Mouse (Mus musculus): ENCODE results near the gene Arid1b. TPM values are rescaled to one million over a fixed set of nuclear protein-coding genes. Genes with fewer than 3 reads are reported as not detected.

Arid1b gene
- total and polyA plus RNA-seq, 3 experiments: 11.6 to 49.1 (median 32.4) TPM

- H3K9me3 ChIP-seq (replicated peaks): no peaks in the 10 kb centered on the region
- ATAC-seq (ENCODE audit: extremely low read depth, insufficient number of reproducible peaks, low FRiP score, poor library complexity, severe bottlenecking) (no peak), DNase-seq (ENCODE audit: low spot score) (no peak)
- peaks cover 70% of the 10 kb centered on the region for H3K36me3 ChIP-seq (replicated peaks)
- H3K4me1 ChIP-seq (ENCODE audit: insufficient read depth, low read depth, low read length): no peaks in the 10 kb centered on the region
- no peak overlapping the region for H3K4me3 ChIP-seq (ENCODE audit: low read depth, low read length)
- H3K27me3 ChIP-seq (ENCODE audit: insufficient read depth, low read length): no peaks in the 10 kb centered on the region
- TF ChIP-seq POLR2AphosphoS5 (IDR thresholded peaks at IDR 0.05; ENCODE audit: insufficient replicate concordance, low read depth, low read length) (no peak), CTCF (IDR thresholded peaks at IDR 0.05; ENCODE audit: low read depth, low read length) (no peak), TAL1 (conservative IDR thresholded peaks at IDR 0.05; ENCODE audit: low read depth, low read length) (no peak), GATA2 (IDR thresholded peaks at IDR 0.05; ENCODE audit: borderline replicate concordance, low read depth, low read length) (no peak), GATA1 (IDR thresholded peaks at IDR 0.05; ENCODE audit: borderline replicate concordance, low read length) (no peak)
These were observed 299.8 kb downstream of the Arid1b start for GRCm38 (mm10) chr17:5293653-5294584.

GRCm38 (mm10) chr17:5295086-5295947 is 301.2 kb downstream of the Arid1b start:
- DNase-seq (ENCODE audit: low spot score): no peak
- TF ChIP-seq TAL1 (conservative IDR thresholded peaks at IDR 0.05; ENCODE audit: low read depth, low read length): no peak
- TF ChIP-seq GATA2 (IDR thresholded peaks at IDR 0.05; ENCODE audit: borderline replicate concordance, low read depth, low read length): no peak
- no peak for TF ChIP-seq GATA1 (IDR thresholded peaks at IDR 0.05; ENCODE audit: borderline replicate concordance, low read length)
- TF ChIP-seq CTCF (IDR thresholded peaks at IDR 0.05; ENCODE audit: low read depth, low read length): no peak
- TF ChIP-seq POLR2AphosphoS5 (IDR thresholded peaks at IDR 0.05; ENCODE audit: insufficient replicate concordance, low read depth, low read length): no peak
- no peak for ATAC-seq (ENCODE audit: extremely low read depth, insufficient number of reproducible peaks, low FRiP score, poor library complexity, severe bottlenecking)
- no peak overlapping the region for H3K4me3 ChIP-seq (ENCODE audit: low read depth, low read length)
- no peaks in the 10 kb centered on the region for H3K27me3 ChIP-seq (ENCODE audit: insufficient read depth, low read length)
- H3K4me1 ChIP-seq (ENCODE audit: insufficient read depth, low read depth, low read length): no peaks in the 10 kb centered on the region
- H3K9me3 ChIP-seq (replicated peaks): no peaks in the 10 kb centered on the region
- peaks cover 72% of the 10 kb centered on the region for H3K36me3 ChIP-seq (replicated peaks)

GRCm38 (mm10) chr17:5295948-5296262 is 301.8 kb downstream of the Arid1b start:
- ATAC-seq (ENCODE audit: extremely low read depth, insufficient number of reproducible peaks, low FRiP score, poor library complexity, severe bottlenecking): no peak
- H3K4me1 ChIP-seq (ENCODE audit: insufficient read depth, low read depth, low read length): no peaks in the 10 kb centered on the region
- no peak overlapping the region for H3K4me3 ChIP-seq (ENCODE audit: low read depth, low read length)

GRCm38 (mm10) chr17:5297491-5297890 is 303.4 kb downstream of the Arid1b start:
- peaks cover 75% of the 10 kb centered on the region for H3K36me3 ChIP-seq (replicated peaks)
- no peak overlapping the region for H3K4me3 ChIP-seq (ENCODE audit: low read depth, low read length)
- H3K27me3 ChIP-seq (ENCODE audit: insufficient read depth, low read length): no peaks in the 10 kb centered on the region
- ATAC-seq (ENCODE audit: extremely low read depth, insufficient number of reproducible peaks, low FRiP score, poor library complexity, severe bottlenecking) (no peak), DNase-seq (ENCODE audit: low spot score) (no peak)
- H3K4me1 ChIP-seq (ENCODE audit: insufficient read depth, low read depth, low read length): no peaks in the 10 kb centered on the region
- no peaks in the 10 kb centered on the region for H3K9me3 ChIP-seq (replicated peaks)
- no peak for TF ChIP-seq TAL1 (conservative IDR thresholded peaks at IDR 0.05; ENCODE audit: low read depth, low read length)
- no peak for TF ChIP-seq CTCF (IDR thresholded peaks at IDR 0.05; ENCODE audit: low read depth, low read length)
- TF ChIP-seq GATA2 (IDR thresholded peaks at IDR 0.05; ENCODE audit: borderline replicate concordance, low read depth, low read length): no peak
- TF ChIP-seq POLR2AphosphoS5 (IDR thresholded peaks at IDR 0.05; ENCODE audit: insufficient replicate concordance, low read depth, low read length): no peak
- TF ChIP-seq GATA1 (IDR thresholded peaks at IDR 0.05; ENCODE audit: borderline replicate concordance, low read length): no peak

More at GRCm38 (mm10) chr17:5295948-5296262, 301.8 kb downstream of the Arid1b start:
- DNase-seq (ENCODE audit: low spot score): no peak
- H3K36me3 ChIP-seq (replicated peaks): peaks cover 69% of the 10 kb centered on the region
- TF ChIP-seq POLR2AphosphoS5 (IDR thresholded peaks at IDR 0.05; ENCODE audit: insufficient replicate concordance, low read depth, low read length) (no peak), GATA2 (IDR thresholded peaks at IDR 0.05; ENCODE audit: borderline replicate concordance, low read depth, low read length) (no peak), TAL1 (conservative IDR thresholded peaks at IDR 0.05; ENCODE audit: low read depth, low read length) (no peak), GATA1 (IDR thresholded peaks at IDR 0.05; ENCODE audit: borderline replicate concordance, low read length) (no peak), CTCF (IDR thresholded peaks at IDR 0.05; ENCODE audit: low read depth, low read length) (no peak)
- no peaks in the 10 kb centered on the region for H3K9me3 ChIP-seq (replicated peaks)
- no peaks in the 10 kb centered on the region for H3K27me3 ChIP-seq (ENCODE audit: insufficient read depth, low read length)

- TF ChIP-seq POLR2AphosphoS5 (IDR thresholded peaks at IDR 0.05; ENCODE audit: insufficient replicate concordance, low read depth, low read length) (no peak), TAL1 (conservative IDR thresholded peaks at IDR 0.05; ENCODE audit: low read depth, low read length) (no peak), GATA2 (IDR thresholded peaks at IDR 0.05; ENCODE audit: borderline replicate concordance, low read depth, low read length) (no peak), GATA1 (IDR thresholded peaks at IDR 0.05; ENCODE audit: borderline replicate concordance, low read length) (no peak), CTCF (IDR thresholded peaks at IDR 0.05; ENCODE audit: low read depth, low read length) (no peak)
- no peak overlapping the region for H3K4me3 ChIP-seq (ENCODE audit: low read depth, low read length)
- peaks cover 79% of the 10 kb centered on the region for H3K36me3 ChIP-seq (replicated peaks)
- no peak for DNase-seq (ENCODE audit: low spot score)
- ATAC-seq (ENCODE audit: extremely low read depth, insufficient number of reproducible peaks, low FRiP score, poor library complexity, severe bottlenecking): no peak
- H3K4me1 ChIP-seq (ENCODE audit: insufficient read depth, low read depth, low read length): no peaks in the 10 kb centered on the region
- H3K27me3 ChIP-seq (ENCODE audit: insufficient read depth, low read length): no peaks in the 10 kb centered on the region
- no peaks in the 10 kb centered on the region for H3K9me3 ChIP-seq (replicated peaks)
These were observed 303.9 kb downstream of the Arid1b start for GRCm38 (mm10) chr17:5297984-5298383.
